Mouse (Mus musculus): Measurements from ENCODE around the gene Exo5. TPM values are rescaled to one million over a fixed set of nuclear protein-coding genes. Genes with fewer than 3 reads are reported as not detected.

The Exo5 gene
- polyA plus RNA-seq, 1 experiment from 2014 or later, result 22.4 TPM

Small RNAs within 50 kb of the gene (microRNA-seq; reads per million reads assigned to microRNA genes)
- 0.42 reads per million for gene Mir7015

Other genes with a start within 250 kb of the Exo5 start
- 2.1 and 2.7 TPM in 2 replicates for gene Kcnq4, start 176.4 kb downstream of the Exo5 start, polyA plus RNA-seq (2014; fragmentation: Nextera tagmentation; extraction: Ambion mirVana)
- 101 and 109 TPM in 2 replicates for gene Nfyc, start 93.4 kb downstream of the Exo5 start, polyA plus RNA-seq (2014; fragmentation: Nextera tagmentation; extraction: Ambion mirVana)
- 2.2 and 2.5 TPM in 2 replicates for gene Rims3, start 70.2 kb downstream of the Exo5 start, polyA plus RNA-seq (2014; fragmentation: Nextera tagmentation; extraction: Ambion mirVana)
- gene Zfp69, start 26.7 kb upstream of the Exo5 start, polyA plus RNA-seq (2014; fragmentation: Nextera tagmentation; extraction: Ambion mirVana), result 6.4 and 6.5 TPM in 2 replicates
- 14.7 and 17.2 TPM in 2 replicates for gene Smap2, start 92.2 kb upstream of the Exo5 start, polyA plus RNA-seq (2014; fragmentation: Nextera tagmentation; extraction: Ambion mirVana)
- 7.7 and 8.6 TPM in 2 replicates for gene Col9a2, start 114.4 kb upstream of the Exo5 start, polyA plus RNA-seq (2014; fragmentation: Nextera tagmentation; extraction: Ambion mirVana)
- gene Zmpste24, start 173.2 kb upstream of the Exo5 start, polyA plus RNA-seq (2014; fragmentation: Nextera tagmentation; extraction: Ambion mirVana), result 26.6 and 28.4 TPM in 2 replicates
- gene Tmco2, start 184.2 kb upstream of the Exo5 start, polyA plus RNA-seq (2014; fragmentation: Nextera tagmentation; extraction: Ambion mirVana), result not detected in 2 replicates

All from intestine, embryonic 14.5 days (tissue).